Mouse (Mus musculus) megakaryocyte, embryonic 14.5 days (primary cell): ENCODE measurements around the gene Cntd1.

Experiments
- FLI1 ChIP-seq: IDR thresholded peaks from 2 replicates; pipeline ENCODE4 v1.6.1; 2012; ENCODE audit warnings: low read length, inconsistent platforms, mixed read lengths
- GATA1 ChIP-seq: IDR thresholded peaks from 3 replicates; pipeline ENCODE4 v1.6.1; 2012; ENCODE audit warnings: mixed read lengths, low read length, inconsistent platforms, borderline replicate concordance

DNA sequence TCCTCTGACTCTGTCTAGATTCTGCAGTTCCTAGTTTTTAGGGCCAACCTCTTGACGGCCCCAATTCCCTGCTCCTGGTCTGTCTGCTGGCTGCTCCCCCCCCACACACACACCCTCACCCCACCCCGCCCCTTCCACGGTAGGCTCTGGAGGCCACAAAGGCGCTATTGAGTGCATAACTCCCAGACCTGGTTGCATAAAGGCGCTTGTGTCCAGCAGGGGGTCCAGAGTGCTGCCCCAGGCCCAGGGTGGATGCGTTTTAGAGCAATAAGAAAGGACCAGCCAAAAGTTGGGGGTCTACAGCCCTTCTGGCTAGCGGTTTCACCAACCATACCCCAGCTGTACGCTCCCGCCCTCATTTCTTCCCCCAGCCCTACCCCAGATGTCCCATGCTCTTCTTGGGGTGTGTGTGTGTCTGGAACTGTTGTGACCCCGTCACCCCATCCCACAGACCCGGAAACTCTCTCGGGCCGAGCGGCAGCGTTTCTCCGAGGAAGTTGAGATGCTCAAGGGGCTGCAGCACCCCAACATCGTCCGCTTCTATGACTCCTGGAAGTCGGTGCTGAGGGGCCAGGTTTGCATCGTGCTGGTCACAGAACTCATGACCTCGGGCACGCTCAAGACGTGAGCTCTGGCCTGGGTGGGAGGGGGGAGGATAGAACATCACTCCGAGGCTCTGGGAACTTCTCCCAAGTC, 16.4 kb upstream of the Cntd1 start:
- TF ChIP-seq FLI1, result no peak
- TF ChIP-seq GATA1, result no peak
